Mouse (Mus musculus): ENCODE results near the gene Mfsd4b5.
"Not testable (repeated sequence)": the region's sequence is repeated elsewhere in the genome, so short reads cannot be mapped to it uniquely, and the experiment has no call there.

Mfsd4b5 gene

DNA sequence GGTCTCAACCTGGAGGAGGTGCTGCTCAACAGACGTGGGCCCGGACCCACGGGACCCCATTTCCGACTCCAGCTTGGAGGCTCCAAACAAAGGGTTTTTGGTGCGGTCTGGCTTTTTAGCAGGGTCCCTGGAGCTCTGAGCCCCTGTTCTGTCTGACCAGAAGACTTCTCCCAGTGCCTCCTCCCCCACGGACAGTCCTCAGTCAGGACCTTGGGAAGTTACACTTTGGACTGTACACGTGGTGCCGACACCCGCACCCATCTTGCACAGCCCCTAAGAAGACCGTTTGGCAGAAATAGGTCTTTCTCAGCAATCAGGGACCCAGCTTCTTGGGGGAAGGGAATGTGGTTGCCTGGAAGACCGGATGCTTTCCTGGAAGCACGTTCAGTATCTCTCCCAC lies at the start of gene Mfsd4b5:
TSS of gene Mfsd4b5 (minus strand) at position 181 of the 400 bp plus-strand sequence.
- no peak for DNase-seq (ENCODE audit: low spot score in 2 of 2)

DNA sequence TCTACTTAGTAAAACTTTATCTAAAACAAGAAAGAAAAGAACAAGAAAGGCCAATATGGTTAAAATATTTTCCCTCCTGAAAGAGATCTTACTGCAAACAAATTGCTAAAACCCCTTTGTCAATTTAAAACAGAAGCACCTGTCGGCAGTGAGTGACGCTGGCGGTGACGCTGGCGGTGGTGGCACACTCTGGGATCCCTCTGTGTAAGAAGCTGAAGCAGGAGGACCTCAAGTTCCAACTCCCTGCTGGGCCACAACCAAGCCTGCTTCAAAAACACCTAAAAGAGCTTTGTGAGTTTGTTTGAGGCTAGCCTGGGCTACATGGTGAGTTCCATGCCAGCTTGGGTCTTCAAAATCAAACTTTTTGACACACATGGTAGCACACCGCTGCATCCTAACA lies 48.5 kb upstream of the Mfsd4b5 start:
- DNase-seq (ENCODE audit: low spot score in 2 of 2): no peak

DNA sequence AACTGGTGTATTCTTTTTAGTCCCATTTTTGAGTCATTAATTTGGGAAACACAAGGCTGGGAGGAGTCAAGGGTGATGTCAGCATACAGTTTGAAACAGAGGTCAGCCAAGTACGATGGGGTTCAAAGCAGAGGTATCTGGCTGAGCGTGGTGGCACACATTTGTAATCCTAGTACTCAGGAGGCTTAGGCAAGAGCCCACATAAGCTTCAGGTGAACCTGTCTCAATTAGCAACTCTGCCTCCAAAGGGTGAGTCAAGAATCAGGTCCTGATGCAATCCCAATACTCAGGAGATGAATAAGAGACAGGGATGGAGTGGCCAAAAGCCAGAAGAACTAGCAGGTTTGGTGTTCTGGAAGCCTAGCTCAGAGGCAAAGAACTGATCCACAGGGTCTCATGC lies 46.5 kb upstream of the Mfsd4b5 start:
- no peak for DNase-seq (ENCODE audit: low spot score in 2 of 2)

DNA sequence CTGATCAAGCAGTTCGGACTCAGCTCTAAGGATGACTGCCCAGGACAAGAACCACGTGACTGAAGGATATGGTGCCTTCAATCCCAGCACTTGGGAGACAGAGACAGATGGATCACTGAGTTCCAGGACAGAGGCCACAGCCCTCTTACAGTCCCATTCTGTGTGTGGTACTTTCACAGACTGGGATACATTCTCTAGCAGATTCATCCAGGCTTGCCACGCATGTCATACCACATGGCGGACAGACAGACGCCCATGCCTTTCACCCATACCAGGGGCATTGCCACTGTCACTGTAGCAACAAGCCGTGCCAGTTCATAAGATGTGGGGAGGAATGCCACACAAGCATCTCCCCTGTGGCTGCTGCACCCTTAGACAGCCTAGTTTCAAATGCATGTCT lies 44.3 kb upstream of the Mfsd4b5 start:
- no peak for DNase-seq (ENCODE audit: low spot score in 2 of 2)

DNA sequence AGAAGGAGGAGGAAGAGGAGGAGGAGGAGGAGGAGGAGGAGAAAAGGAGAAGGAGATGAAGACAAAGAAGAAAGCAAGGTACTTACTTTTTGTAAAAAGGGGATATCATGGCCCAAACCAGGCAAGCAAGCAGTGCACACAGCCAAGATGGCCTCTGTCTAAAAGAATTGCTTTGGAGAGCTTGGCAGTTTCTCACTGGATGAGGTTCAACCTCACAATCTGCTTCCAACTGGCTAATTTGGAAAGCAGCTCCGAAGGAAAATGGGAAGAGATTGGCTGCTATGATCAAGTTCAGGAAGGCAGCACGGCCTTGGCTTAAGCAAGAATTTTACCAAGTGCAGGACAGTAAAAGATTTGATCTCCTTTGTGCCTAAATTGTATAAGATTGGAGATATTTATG lies 43.2 kb upstream of the Mfsd4b5 start:
- no peak for DNase-seq (ENCODE audit: low spot score in 2 of 2)

DNA sequence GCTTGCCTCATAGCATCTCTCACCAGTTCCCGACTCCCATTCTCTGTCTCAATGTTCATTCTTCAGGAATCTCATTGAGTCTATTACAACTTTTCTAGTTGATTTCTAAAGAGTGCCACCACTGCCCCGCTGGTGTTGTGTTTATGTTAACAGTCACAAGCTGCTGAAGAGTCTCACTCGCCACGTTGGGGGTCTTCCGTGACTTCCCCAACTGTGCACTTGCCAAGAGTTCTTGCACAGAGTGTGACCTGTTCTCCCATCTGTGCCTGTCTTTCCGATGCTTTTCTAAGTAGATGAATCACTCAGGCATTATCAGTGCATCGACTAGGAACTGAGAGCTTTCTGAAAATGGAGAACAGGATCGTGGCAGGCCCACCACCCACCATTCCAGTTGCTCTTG lies 41.6 kb upstream of the Mfsd4b5 start:
- DNase-seq (ENCODE audit: low spot score in 2 of 2): no peak

DNA sequence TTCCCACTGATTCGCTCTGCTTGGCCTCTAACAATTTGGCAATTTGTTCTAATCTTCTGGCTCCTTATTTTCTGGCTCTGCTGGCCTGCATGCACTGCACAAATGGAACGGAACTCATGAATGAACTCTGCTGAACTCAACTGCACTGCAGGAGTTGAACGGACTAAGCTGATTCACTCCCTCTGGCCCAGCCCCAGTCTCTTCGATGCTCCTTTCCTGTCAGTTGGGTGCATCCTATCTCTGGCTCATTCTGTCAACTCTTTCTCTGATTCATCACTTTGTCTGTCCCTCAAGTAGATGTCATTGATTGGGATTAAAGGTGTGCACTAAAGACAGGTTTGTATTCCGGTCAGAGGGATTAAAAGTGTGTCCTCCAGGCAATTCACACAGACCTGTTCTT lies 40.1 kb upstream of the Mfsd4b5 start:
- no peak for DNase-seq (ENCODE audit: low spot score in 2 of 2)

DNA sequence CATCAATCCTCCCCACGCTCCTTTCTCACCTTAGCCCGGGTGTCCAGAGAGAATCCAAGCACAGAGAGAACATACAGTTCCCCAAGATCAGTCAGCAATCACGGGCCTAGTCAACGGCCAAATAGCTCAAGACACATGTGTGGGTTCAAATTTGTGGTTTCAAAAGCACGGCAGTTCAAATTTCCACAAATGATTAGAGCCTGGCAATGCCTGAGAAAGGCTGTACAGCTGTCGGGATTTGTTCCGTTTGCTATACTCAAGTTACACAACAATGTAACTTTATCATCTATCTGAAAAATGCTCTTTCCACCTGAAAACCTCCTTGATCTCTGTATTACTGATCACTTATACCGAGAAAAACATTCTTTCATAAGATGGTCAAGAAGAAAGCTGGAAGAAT lies 39.1 kb upstream of the Mfsd4b5 start:
- DNase-seq (ENCODE audit: low spot score in 2 of 2): no peak

DNA sequence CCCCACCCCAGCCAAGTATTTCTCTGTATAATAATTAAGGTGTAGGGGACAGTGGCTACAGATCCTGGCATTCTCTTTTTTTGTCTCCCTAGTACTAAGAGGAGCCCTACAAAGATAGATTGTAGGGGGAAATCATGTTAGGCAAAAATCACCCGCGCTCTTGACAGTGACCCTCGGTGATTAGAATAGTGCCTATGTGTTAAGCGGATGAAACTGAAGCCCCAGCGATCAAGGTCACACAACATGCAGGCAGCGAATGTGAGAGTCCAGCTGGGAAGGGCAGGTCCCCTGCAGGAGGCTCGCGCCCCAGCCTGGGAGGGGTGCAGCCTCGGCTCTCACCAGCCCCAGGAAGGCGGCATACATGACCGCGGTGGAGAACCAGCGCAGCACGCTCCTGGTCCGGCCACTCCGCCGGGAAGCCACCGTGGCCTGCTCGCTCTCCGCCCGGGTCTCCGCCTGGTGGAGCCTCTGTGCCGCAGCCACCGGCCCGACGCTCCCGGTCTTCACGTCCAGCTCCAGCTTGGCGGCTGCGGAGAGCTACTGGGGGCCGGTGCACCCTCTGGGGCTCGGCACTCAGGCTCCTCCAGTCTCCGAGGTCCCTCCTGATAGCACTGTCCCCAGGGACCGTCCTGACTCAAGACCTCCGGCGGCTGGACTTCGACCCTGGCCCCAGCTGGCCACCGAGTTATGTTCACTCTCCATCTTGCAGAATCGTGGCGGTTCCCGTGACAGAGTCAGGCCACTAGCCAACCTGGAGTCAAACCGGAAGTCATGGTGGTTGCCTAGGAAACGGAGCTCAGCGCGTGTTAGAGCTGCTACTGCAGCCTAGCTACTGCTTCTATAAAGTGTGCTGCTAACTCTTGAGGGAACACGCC lies 38.3 kb upstream of the Mfsd4b5 start, which contains the start of gene Mfsd4b1:
TSS of gene Mfsd4b1 (minus strand) at position 715 of the 875 bp plus-strand sequence.
- peak; percentile 84 to 86 for DNase-seq (ENCODE audit: low spot score in 2 of 2)

DNA sequence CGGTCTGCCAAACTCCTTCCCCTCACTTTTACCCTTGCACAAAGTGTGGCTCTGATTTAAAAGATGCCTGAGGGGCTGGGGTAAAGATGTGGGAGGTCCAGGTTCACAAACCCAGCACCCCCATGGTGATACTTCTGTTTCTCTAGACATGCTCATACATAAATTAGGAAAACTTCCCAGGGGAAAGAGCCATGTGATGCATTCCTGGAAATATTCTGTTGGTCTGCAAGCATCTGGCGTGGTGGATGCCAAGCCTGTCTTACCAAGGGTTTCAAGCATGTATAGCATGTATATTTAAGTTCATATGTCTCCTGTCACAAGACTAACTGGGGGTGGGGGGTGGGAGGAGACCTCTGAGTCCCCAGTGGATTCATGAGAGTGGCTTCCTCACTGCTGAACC lies 34.0 kb upstream of the Mfsd4b5 start:
- DNase-seq (ENCODE audit: low spot score in 2 of 2): no peak

DNA sequence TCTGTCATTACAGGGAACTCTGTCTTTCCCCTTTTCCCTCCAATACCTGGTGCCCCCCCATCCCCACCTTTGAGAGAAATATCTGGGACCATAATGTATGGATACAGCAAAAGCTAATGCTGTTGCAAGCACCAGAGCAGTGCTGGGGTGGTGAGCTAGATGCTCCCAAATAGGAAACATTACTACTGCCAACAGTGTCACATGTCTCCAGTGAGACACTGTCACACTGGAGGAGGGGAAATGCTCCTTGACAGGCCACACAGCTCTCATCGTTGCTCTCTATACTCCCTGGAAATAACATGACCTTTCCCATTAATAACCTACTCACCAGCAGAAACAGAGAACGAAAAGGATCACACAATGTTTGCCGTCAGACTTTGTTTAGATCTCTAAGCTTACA lies 33.0 kb upstream of the Mfsd4b5 start:
- no peak for DNase-seq (ENCODE audit: low spot score in 2 of 2)

DNA sequence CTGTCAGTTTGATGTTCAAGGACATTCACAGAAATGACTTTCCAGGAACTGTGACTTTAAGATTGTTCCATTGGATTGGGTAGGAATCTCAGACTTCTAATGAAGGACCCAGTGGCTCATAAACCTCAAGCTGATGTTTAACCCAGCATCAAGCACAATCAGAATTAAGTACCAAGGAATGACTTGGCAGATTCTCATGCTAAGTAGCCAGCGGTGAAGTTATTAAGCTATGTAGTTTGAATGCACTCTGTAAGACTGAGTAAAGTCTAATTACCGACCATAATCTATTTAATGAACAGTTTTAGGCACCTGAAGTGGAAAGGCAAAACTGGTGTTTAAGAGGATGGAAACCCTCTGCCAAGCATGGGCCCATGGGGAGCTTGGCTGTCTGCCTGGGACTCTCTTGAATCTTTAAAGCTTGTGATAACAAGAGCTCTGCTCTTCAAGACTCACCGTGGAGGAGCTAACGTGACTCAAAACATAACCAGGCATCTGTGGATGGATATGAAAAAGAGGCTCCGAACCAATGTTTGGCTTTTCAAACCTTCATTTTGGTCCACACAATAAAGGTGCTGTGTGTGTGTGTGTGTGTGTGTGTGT lies 31.9 kb upstream of the Mfsd4b5 start:
- DNase-seq (ENCODE audit: low spot score in 2 of 2): no peak

DNA sequence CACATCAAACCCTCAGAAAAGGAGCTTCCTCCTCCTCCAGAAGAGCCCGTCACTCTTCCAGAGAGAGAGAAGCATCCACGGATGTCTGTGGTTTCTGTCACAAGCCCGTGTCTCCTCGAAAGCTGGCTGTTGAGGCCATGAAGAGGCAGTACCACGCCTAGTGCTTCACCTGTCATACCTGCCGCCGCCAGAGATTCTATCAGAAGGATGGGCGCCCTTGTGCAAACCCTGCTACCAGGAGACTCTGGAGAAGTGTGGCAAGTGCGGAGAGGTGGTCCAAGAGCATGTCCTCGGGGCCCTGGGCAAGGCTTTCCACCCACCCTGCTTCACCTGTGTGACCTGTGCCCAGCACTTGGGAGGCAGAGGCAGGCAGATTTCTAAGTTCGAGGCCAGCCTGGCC lies 23.1 kb upstream of the Mfsd4b5 start:
- no peak for DNase-seq (ENCODE audit: low spot score in 2 of 2)

DNA sequence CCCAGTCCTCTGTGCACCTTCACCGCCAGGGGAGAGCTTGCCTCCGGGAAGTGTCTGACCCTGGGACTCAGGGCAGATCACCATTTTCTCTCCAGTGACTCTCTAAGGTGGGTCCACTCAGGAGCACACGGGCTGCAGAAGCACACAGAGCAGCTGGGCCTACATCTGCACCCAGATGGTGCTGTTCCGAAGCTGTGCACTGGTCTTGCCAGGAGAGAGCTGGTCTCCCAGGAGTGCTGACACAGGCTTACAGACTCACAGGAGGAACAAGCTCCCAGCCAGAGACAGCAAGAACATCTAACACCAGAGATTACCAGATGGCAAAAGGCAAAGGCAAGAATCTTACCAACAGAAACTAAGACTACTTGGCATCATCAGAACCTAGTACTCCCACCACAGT lies 22.4 kb upstream of the Mfsd4b5 start:
- not testable (repeated sequence) for DNase-seq (ENCODE audit: low spot score in 2 of 2)

DNA sequence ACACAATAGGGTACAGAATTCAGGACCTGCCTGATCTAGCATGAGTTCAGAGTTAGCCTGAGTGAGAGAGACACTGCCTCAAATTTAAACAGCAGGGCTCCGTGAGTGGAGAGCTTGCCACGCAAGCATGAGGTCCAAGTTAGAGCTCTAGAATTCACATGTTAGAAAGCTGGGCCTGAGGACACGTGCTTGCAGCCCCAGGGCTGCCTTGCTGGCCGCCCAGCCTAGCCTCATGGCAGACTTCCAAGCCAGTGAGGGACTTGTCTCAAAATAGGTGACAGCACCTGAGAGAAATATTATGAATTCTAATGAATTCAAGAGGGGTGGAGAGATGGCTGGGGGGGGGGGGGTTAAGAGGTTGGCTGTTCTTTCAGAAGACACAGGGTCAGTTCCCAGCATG lies 21.5 kb upstream of the Mfsd4b5 start:
- DNase-seq (ENCODE audit: low spot score in 2 of 2): no peak

DNA sequence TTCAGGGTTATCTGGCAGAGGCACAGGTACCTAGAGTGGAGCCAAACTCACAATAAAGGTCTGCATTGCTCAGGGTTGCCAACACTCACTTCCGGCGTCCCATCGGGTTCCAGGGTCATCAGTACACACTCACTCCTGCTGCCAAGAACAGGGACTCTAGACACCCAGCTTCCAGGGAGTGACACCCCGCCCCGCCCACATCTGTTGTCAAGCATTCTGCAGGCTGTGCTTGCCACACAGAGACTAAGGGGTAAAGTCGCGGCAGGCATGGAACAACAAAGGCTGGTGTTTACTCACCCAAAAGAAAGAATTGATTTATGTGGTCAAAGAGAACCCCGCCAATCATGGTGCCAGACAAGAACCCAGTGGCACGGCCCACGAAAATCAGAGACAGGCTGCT lies 20.5 kb upstream of the Mfsd4b5 start:
- no peak for DNase-seq (ENCODE audit: low spot score in 2 of 2)

DNA sequence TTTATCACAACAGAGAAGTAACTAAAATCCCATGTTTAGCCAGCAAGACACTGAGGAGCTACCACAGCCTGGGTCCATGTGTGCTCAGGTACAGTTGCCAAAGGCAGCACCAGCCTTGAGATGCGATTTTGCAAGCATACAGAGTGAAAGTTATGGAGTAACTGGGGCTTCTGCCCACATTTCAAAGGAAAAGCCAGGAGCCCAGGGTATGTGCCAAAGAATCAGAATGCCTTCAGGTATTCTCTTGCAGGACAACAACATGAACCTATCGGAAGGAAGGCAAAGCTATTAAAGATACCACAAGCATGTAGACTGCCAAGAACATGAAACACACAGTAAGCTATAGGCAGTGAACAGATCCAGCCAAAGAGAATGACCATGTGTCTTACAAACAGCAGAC lies 14.3 kb upstream of the Mfsd4b5 start:
- no peak for DNase-seq (ENCODE audit: low spot score in 2 of 2)

DNA sequence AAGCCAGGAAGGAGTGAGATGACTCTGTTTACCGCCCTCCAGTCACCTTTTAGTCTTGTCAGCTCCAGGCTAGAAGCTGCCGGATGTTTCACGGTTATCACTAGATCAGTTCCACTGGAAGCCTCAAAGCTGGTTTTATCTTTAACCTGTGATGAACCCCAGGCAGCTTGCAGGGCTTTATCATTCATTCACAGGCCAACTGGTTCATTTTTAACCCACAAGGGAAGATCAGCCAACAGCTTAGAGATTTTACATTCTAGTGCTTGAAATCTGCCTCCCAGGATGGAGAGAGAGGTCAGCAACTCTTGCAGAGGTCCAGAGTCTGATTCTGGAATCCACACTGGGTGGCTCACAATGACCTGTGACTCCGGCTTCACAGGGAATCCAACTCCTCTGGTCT lies 4.7 kb upstream of the Mfsd4b5 start:
- DNase-seq (ENCODE audit: low spot score in 2 of 2): no peak

DNA sequence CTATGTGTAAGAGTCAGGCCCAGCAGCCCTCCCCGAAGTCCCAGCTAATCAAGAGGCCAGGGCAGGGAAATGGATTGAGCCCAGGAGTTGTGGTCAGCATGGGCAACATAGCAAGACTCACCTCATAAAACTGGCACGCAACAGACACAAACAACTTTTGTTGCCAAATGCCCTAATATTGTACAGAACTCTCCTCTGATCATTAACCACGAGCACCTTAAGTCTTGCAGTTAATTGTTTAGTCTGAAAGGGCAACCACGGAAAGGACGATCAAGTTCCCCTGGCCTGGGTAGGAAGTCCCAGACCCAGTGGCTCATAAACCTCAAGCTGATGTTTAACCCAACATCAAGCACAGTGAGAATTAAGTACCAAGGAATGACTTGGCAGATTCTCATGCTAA lies 3.8 kb downstream of the Mfsd4b5 start:
- no peak for DNase-seq (ENCODE audit: low spot score in 2 of 2)

DNA sequence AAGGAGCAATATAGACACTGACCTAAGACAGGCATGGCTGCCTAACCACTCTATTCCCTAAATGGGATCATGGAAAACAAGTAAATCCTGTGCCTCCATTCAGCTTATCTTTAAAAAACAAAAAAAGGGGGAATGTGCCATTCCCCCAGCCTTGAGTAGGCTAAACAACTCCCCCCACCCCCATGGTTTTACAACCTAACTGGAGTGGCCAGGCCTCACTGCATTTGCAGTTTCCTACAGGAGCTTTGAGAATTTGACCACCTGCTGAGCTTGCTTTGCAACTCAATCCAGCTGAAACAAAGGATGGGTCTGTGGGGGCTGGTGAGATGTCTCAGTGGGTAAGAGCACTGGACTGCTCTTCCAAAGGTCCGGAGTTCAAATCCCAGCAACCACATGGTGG lies 8.2 kb downstream of the Mfsd4b5 start:
- DNase-seq (ENCODE audit: low spot score in 2 of 2): no peak

DNA sequence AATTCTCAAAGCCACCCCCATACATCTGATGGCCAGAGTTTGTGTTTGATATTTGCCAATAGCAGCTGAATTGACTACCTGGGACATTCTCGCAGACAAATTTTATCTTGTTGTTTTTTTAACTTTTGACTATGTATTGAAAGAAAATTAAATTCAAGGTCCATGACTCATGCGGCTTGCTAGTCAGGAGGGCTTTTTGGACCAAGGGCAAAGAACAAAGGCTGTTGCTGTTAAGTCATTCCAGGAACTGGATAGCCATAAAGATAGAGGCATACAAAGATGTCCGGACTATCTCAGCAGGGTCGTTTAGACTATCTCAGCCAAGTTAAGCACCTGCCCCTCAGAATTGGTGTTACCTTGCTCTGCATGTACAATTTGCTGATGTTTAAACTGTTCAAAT lies 9.1 kb downstream of the Mfsd4b5 start:
- no peak for DNase-seq (ENCODE audit: low spot score in 2 of 2)

DNA sequence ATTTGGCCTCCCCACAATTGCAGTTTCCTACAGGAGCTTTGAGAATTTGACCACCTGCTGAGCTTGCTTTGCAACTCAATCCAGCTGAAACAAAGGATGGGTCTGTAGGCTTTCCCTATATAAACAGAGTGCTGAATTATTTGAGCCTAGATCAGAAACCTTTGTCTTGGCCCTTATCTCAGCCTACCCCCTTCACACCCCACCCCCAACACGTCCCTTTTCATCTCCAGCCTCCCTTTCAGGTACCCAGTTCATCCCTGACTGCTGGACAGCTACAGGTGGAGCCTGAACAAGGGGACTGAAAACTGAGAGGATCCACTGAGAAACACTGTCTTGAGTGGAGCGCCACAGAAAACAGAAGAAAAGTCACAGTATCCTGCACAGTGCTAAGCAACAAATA lies 10.7 kb downstream of the Mfsd4b5 start:
- no peak for DNase-seq (ENCODE audit: low spot score in 2 of 2)

DNA sequence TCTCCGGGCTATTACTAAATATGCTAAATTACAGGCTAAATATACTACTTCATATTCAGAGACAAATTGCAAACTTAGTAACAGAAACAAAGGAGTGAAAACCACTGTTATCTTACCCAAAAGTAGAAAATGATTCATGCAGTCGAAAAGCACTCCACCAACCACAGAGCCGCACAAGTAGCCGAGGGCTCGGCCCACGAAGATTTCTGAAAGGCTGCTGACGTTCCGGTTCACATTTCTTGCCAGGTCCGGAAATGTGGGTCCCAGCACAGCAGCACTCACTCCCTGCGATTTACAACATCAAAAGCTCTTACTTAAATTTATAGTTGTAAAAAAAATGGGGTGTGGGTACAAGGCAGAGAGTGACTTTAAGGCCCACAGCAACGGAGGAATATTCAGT lies 11.5 kb downstream of the Mfsd4b5 start:
- DNase-seq (ENCODE audit: low spot score in 2 of 2): no peak

DNA sequence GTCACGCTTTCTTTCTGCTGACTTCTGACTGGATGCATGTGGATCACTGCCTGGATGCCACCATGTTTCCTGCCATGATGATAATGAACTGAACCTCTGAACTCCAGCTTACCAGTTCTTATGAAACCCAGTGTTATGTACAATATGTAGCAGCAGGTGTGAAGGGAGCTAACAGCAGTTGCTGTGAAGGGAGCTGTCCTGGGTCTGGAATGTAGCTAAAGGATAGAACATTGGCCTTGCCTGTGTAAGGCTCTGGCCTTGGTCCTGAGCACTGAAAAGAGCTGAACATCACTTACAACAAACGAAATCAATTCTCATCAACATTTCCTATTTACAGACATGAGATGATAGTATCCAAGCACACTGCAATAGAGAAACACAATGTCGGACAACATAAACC lies 18.9 kb downstream of the Mfsd4b5 start:
- DNase-seq (ENCODE audit: low spot score in 2 of 2): no peak

Measured in frontal cortex, postnatal 10 days (tissue).